Mouse (Mus musculus): ENCODE data around the gene Gramd1b.

GRCm38 (mm10) chr9:40381416-40382411, 149.5 kb downstream of the Gramd1b start:
- TF ChIP-seq CTCF (IDR thresholded peaks at IDR 0.05; ENCODE audit: low read depth) (no peak), EP300 (IDR thresholded peaks at IDR 0.05; ENCODE audit: low read depth) (no peak)

Measured in heart, postnatal 0 days (tissue).